In the genomic region with DNA sequence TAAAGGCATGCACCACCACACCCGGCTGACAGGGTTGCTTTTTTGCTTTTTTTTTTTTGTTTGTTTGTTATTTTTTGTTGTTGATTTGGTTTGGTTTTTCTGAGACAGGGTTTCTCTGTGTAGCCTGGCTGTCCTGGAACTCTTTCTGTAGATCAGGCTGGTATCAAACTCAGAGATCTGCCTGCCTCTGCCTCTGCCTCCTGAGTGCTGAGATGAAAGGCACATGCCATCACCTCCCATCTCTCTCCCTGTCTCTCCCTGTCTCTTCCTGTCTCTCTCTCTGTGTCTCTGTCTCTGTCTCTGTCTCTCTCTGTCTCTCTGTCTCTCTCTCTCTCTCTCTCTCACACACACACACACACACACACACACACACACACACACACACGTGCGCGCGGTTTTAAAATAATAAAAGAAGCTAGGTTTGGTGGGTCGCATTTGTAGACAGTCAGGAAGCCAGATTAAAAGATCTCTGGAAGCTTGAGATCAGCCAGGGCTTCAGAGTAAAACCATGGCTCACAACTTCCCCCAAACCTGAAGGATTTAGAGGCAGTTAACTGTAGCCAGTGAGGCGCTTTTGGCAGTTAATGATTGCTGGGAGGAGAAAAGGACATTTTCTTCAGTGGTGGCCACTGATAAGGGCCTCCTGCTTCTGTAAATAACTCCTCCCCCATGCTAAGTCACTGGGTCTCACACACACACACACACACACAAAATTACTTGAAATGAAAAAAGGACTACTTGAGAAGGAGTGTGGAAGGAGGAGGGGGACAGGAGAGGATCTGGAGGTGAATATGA, we compare ENCODE assay signal across 16 mouse cellular contexts. TPM values are rescaled to one million over a fixed set of nuclear protein-coding genes. Genes with fewer than 3 reads are reported as not detected.
DNase-seq lines count a peak whose midpoint lies in the region; ATAC-seq and TF ChIP-seq lines count a peak whose summit lies in the region.
"Had no signal": no experiment of that assay in that cellular context is flagged by ENCODE, and none has a peak within 500 bp of the region (broad histone marks: within the 10 kb centered on the region; RNA-seq: fewer than 3 reads in every experiment).

No protein-coding gene starts in this region.

- TF ChIP-seq POLR2A in bone marrow, adult 2 months (IDR thresholded peaks at IDR 0.05; ENCODE audit: borderline replicate concordance, control insufficient read depth, low read depth, low read length): no peak

- H3K36me3 ChIP-seq in kidney, postnatal 0 days (ENCODE audit: insufficient read depth, low read length): 0 out of 2 replicates have a peak, but pooled peaks cover 6% of the 10 kb centered on the region
- peaks cover 9% of the 10 kb centered on the region; the same call in 1 of the 2 replicates for H3K36me3 ChIP-seq in kidney, embryonic 14.5 days (ENCODE audit: control insufficient read depth, insufficient read depth, low read length)
- no peaks in the 10 kb centered on the region; the same call in 1 of the 2 replicates for H3K36me3 ChIP-seq in liver, embryonic 11.5 days (ENCODE audit: control insufficient read depth, insufficient read depth, low read length)
- H3K36me3 ChIP-seq in stomach, embryonic 15.5 days: no peaks in the 10 kb centered on the region
- peaks cover 8% of the 10 kb centered on the region; the same call in 1 of the 2 replicates for H3K36me3 ChIP-seq in forebrain, embryonic 13.5 days (ENCODE audit: poor library complexity, severe bottlenecking)
- H3K36me3 ChIP-seq: midbrain, embryonic 15.5 days had no signal

- H3K4me2 ChIP-seq in kidney, postnatal 0 days (ENCODE audit: low read length): no peak overlapping the region
- no peak overlapping the region for H3K4me2 ChIP-seq in kidney, embryonic 14.5 days (replicated peaks; ENCODE audit: low read depth, low read length)
- H3K4me2 ChIP-seq in liver, embryonic 11.5 days: peak overlapping the region; percentile 46
- no peak overlapping the region for H3K4me2 ChIP-seq in stomach, embryonic 15.5 days
- no peak overlapping the region for H3K4me2 ChIP-seq in forebrain, embryonic 13.5 days
- H3K4me2 ChIP-seq: midbrain, embryonic 15.5 days had no signal

- no peaks in the 10 kb centered on the region for H3K4me1 ChIP-seq in kidney, postnatal 0 days (replicated peaks; ENCODE audit: insufficient read depth, low read length)
- no peaks in the 10 kb centered on the region for H3K4me1 ChIP-seq in kidney, embryonic 14.5 days (ENCODE audit: control insufficient read depth, insufficient read depth, low read length)
- H3K4me1 ChIP-seq in bone marrow, adult 2 months (ENCODE audit: control insufficient read depth, insufficient read depth, low read length): no peaks in the 10 kb centered on the region; the same call in 1 of the 2 replicates
- no peaks in the 10 kb centered on the region; the same call in 1 of the 2 replicates for H3K4me1 ChIP-seq in liver, embryonic 11.5 days (replicated peaks; ENCODE audit: control insufficient read depth, insufficient read depth, low read length)
- H3K4me1 ChIP-seq in stomach, embryonic 15.5 days: no peaks in the 10 kb centered on the region
- H3K4me1 ChIP-seq in forebrain, embryonic 13.5 days: no peaks in the 10 kb centered on the region
- H3K4me1 ChIP-seq: midbrain, embryonic 15.5 days had no signal

- no peaks in the 10 kb centered on the region for H3K27me3 ChIP-seq in kidney, postnatal 0 days (ENCODE audit: insufficient read depth, low read length)
- no peaks in the 10 kb centered on the region for H3K27me3 ChIP-seq in kidney, embryonic 14.5 days (ENCODE audit: control insufficient read depth, insufficient read depth, low read length)
- no peaks in the 10 kb centered on the region for H3K27me3 ChIP-seq in liver, embryonic 11.5 days (replicated peaks; ENCODE audit: control insufficient read depth, insufficient read depth, low read length)
- no peaks in the 10 kb centered on the region for H3K27me3 ChIP-seq in stomach, embryonic 15.5 days (replicated peaks)
- H3K27me3 ChIP-seq in forebrain, embryonic 13.5 days: no peaks in the 10 kb centered on the region
- H3K27me3 ChIP-seq: midbrain, embryonic 15.5 days had no signal

- H3K9ac ChIP-seq in kidney, postnatal 0 days (ENCODE audit: low read depth, low read length): no peak overlapping the region
- H3K9ac ChIP-seq in kidney, embryonic 14.5 days (ENCODE audit: low read depth, low read length): no peak overlapping the region
- no peak overlapping the region for H3K9ac ChIP-seq in liver, embryonic 11.5 days (ENCODE audit: low read depth, low read length)
- no peak overlapping the region for H3K9ac ChIP-seq in stomach, embryonic 15.5 days
- no peak overlapping the region for H3K9ac ChIP-seq in forebrain, embryonic 13.5 days
- H3K9ac ChIP-seq: midbrain, embryonic 15.5 days had no signal

- no peaks in the 10 kb centered on the region for H3K9me3 ChIP-seq in kidney, postnatal 0 days (replicated peaks; ENCODE audit: low read length)
- H3K9me3 ChIP-seq in kidney, embryonic 14.5 days (ENCODE audit: control insufficient read depth, low read length): no peaks in the 10 kb centered on the region
- H3K9me3 ChIP-seq in liver, embryonic 11.5 days (ENCODE audit: control insufficient read depth, low read length): no peaks in the 10 kb centered on the region
- no peaks in the 10 kb centered on the region for H3K9me3 ChIP-seq in stomach, embryonic 15.5 days
- no peaks in the 10 kb centered on the region for H3K9me3 ChIP-seq in forebrain, embryonic 13.5 days (replicated peaks)
- H3K9me3 ChIP-seq: midbrain, embryonic 15.5 days had no signal

- DNase-seq in kidney, postnatal 0 days (ENCODE audit: low spot score): peak; percentile 14
- DNase-seq in liver, embryonic 11.5 days (ENCODE audit: low spot score): no peak
- DNase-seq in ovary, postnatal 10 days (ENCODE audit: low spot score): no peak
- DNase-seq: adrenal gland, postnatal 14 days; cerebellum, postnatal 10 days; gastrocnemius, postnatal 10 days; heart, adult 2 months; heart, postnatal 14 days; kidney, postnatal 14 days; thymus, postnatal 4 days had no signal

- 72% methylated on average over 7 of the region's 7 CpGs for WGBS in kidney, postnatal 0 days
- WGBS in kidney, embryonic 14.5 days: 76% methylated on average over 7 of the region's 7 CpGs
- WGBS in bone marrow, adult 2 months: 40% methylated on average over 7 of the region's 7 CpGs
- 47% methylated on average over 7 of the region's 7 CpGs for WGBS in liver, embryonic 11.5 days
- 64% methylated on average over 7 of the region's 7 CpGs for WGBS in stomach, embryonic 15.5 days
- WGBS in forebrain, embryonic 13.5 days: 84% methylated on average over 7 of the region's 7 CpGs

- TF ChIP-seq CTCF in kidney, postnatal 0 days (IDR thresholded peaks at IDR 0.05; ENCODE audit: low read depth): no peak
- no peak for TF ChIP-seq CTCF in bone marrow, adult 2 months (IDR thresholded peaks at IDR 0.05; ENCODE audit: control insufficient read depth, insufficient read depth, low read length)

- H3K4me3 ChIP-seq in kidney, postnatal 0 days (replicated peaks; ENCODE audit: low read depth, low read length): no peak overlapping the region
- H3K4me3 ChIP-seq in kidney, embryonic 14.5 days (ENCODE audit: low read length): no peak overlapping the region
- no peak overlapping the region for H3K4me3 ChIP-seq in bone marrow, adult 2 months (replicated peaks; ENCODE audit: control insufficient read depth, low read depth, low read length)
- H3K4me3 ChIP-seq in liver, embryonic 11.5 days (ENCODE audit: low read depth, low read length): no peak overlapping the region
- H3K4me3 ChIP-seq in stomach, embryonic 15.5 days (replicated peaks): no peak overlapping the region
- H3K4me3 ChIP-seq in forebrain, embryonic 13.5 days: no peak overlapping the region
- H3K4me3 ChIP-seq: heart, adult 2 months; midbrain, embryonic 15.5 days had no signal

- ATAC-seq in kidney, postnatal 0 days (replicated peaks; ENCODE audit: low FRiP score, low read depth): no peak
- ATAC-seq in kidney, embryonic 14.5 days (ENCODE audit: low FRiP score, low TSS enrichment): no peak
- peak; percentile 81 for ATAC-seq in liver, embryonic 11.5 days (replicated peaks; ENCODE audit: low FRiP score)
- ATAC-seq in stomach, embryonic 15.5 days (ENCODE audit: insufficient read depth, low FRiP score, low read depth): peak; percentile 65; the same call in 1 of the 2 replicates
- no peak for ATAC-seq in forebrain, embryonic 13.5 days
- ATAC-seq: hindbrain, embryonic 16.5 days; midbrain, embryonic 15.5 days had no signal

- no peak overlapping the region for H3K27ac ChIP-seq in kidney, postnatal 0 days
- H3K27ac ChIP-seq in kidney, embryonic 14.5 days (ENCODE audit: low read depth, low read length): no peak overlapping the region
- peak overlapping the region; percentile 85 for H3K27ac ChIP-seq in bone marrow, adult 2 months (ENCODE audit: control insufficient read depth, insufficient read depth, low read depth, low read length, poor library complexity)
- H3K27ac ChIP-seq in liver, embryonic 11.5 days (ENCODE audit: low read depth, low read length): peak overlapping the region; percentile 90
- H3K27ac ChIP-seq in stomach, embryonic 15.5 days: no peak overlapping the region
- no peak overlapping the region for H3K27ac ChIP-seq in forebrain, embryonic 13.5 days
- H3K27ac ChIP-seq: heart, adult 2 months; midbrain, embryonic 15.5 days had no signal

RNA-seq across cellular contexts. Expression of a gene that starts 10.9 kb away (rescaled TPM):
- 29.6 and 30.1 TPM in 2 replicates for polyA plus RNA-seq in kidney, postnatal 0 days (2015; fragmentation: Nextera tagmentation; extraction: Ambion mirVana)
- polyA plus RNA-seq in kidney, embryonic 14.5 days (2014; fragmentation: Nextera tagmentation; extraction: Ambion mirVana): 34.5 and 35.8 TPM in 2 replicates
- polyA plus RNA-seq in bone marrow, adult 2 months (2011; ENCODE audit: insufficient read depth, insufficient read length, low replicate concordance, missing spikeins): 95.0 and 184 TPM in 2 replicates
- polyA plus RNA-seq in liver, embryonic 11.5 days (2014; fragmentation: Nextera tagmentation; extraction: Ambion mirVana): 45.0 and 47.2 TPM in 2 replicates
- polyA plus RNA-seq in stomach, embryonic 15.5 days (2015; fragmentation: Nextera tagmentation; extraction: Ambion mirVana): 38.9 and 42.4 TPM in 2 replicates
- 71.6 and 82.6 TPM in 2 replicates for polyA plus RNA-seq in forebrain, embryonic 13.5 days (2015; fragmentation: Nextera tagmentation; extraction: Ambion mirVana)

RNA-seq across cellular contexts. Expression of a gene that starts 16.3 kb away (rescaled TPM):
- 22.9 and 24.1 TPM in 2 replicates for polyA plus RNA-seq in kidney, postnatal 0 days (2015; fragmentation: Nextera tagmentation; extraction: Ambion mirVana)
- 19.7 and 25.6 TPM in 2 replicates for polyA plus RNA-seq in kidney, embryonic 14.5 days (2014; fragmentation: Nextera tagmentation; extraction: Ambion mirVana)
- 15.5 and 22.3 TPM in 2 replicates for polyA plus RNA-seq in bone marrow, adult 2 months (2011; ENCODE audit: insufficient read depth, insufficient read length, low replicate concordance, missing spikeins)
- polyA plus RNA-seq in liver, embryonic 11.5 days (2014; fragmentation: Nextera tagmentation; extraction: Ambion mirVana): 15.9 and 16.0 TPM in 2 replicates
- 26.2 and 29.9 TPM in 2 replicates for polyA plus RNA-seq in stomach, embryonic 15.5 days (2015; fragmentation: Nextera tagmentation; extraction: Ambion mirVana)
- polyA plus RNA-seq in forebrain, embryonic 13.5 days (2015; fragmentation: Nextera tagmentation; extraction: Ambion mirVana): 20.0 and 23.8 TPM in 2 replicates

RNA-seq across cellular contexts. Expression of a gene that starts 27.9 kb away (rescaled TPM):
- 16.8 and 17.4 TPM in 2 replicates for polyA plus RNA-seq in kidney, postnatal 0 days (2015; fragmentation: Nextera tagmentation; extraction: Ambion mirVana)
- polyA plus RNA-seq in kidney, embryonic 14.5 days (2014; fragmentation: Nextera tagmentation; extraction: Ambion mirVana): 15.6 and 21.5 TPM in 2 replicates
- polyA plus RNA-seq in bone marrow, adult 2 months (2011; ENCODE audit: insufficient read depth, insufficient read length, low replicate concordance, missing spikeins): 0.36 and 1.4 TPM in 2 replicates
- 4.7 and 6.5 TPM in 2 replicates for polyA plus RNA-seq in liver, embryonic 11.5 days (2014; fragmentation: Nextera tagmentation; extraction: Ambion mirVana)
- 16.0 and 22.2 TPM in 2 replicates for polyA plus RNA-seq in stomach, embryonic 15.5 days (2015; fragmentation: Nextera tagmentation; extraction: Ambion mirVana)
- 30.4 and 33.8 TPM in 2 replicates for polyA plus RNA-seq in forebrain, embryonic 13.5 days (2015; fragmentation: Nextera tagmentation; extraction: Ambion mirVana)

RNA-seq across cellular contexts. Expression of a gene that starts 43.4 kb away (rescaled TPM):
- polyA plus RNA-seq in kidney, postnatal 0 days (2015; fragmentation: Nextera tagmentation; extraction: Ambion mirVana): 0.68 and 0.83 TPM in 2 replicates
- polyA plus RNA-seq in kidney, embryonic 14.5 days (2014; fragmentation: Nextera tagmentation; extraction: Ambion mirVana): 1.7 and 2.6 TPM in 2 replicates
- polyA plus RNA-seq in bone marrow, adult 2 months (2011; ENCODE audit: insufficient read depth, insufficient read length, low replicate concordance, missing spikeins): 2.2 and 4.8 TPM in 2 replicates
- polyA plus RNA-seq in liver, embryonic 11.5 days (2014; fragmentation: Nextera tagmentation; extraction: Ambion mirVana): 0.84 and 0.94 TPM in 2 replicates
- 1.4 and 1.5 TPM in 2 replicates for polyA plus RNA-seq in stomach, embryonic 15.5 days (2015; fragmentation: Nextera tagmentation; extraction: Ambion mirVana)
- polyA plus RNA-seq in forebrain, embryonic 13.5 days (2015; fragmentation: Nextera tagmentation; extraction: Ambion mirVana): 1.1 and 1.4 TPM in 2 replicates

RNA-seq across cellular contexts. Expression of a gene that starts 50.4 kb away (rescaled TPM):
- polyA plus RNA-seq in kidney, postnatal 0 days (2015; fragmentation: Nextera tagmentation; extraction: Ambion mirVana): 40.9 and 41.6 TPM in 2 replicates
- 74.5 and 80.1 TPM in 2 replicates for polyA plus RNA-seq in kidney, embryonic 14.5 days (2014; fragmentation: Nextera tagmentation; extraction: Ambion mirVana)
- 3.9 and 9.5 TPM in 2 replicates for polyA plus RNA-seq in bone marrow, adult 2 months (2011; ENCODE audit: insufficient read depth, insufficient read length, low replicate concordance, missing spikeins)
- polyA plus RNA-seq in liver, embryonic 11.5 days (2014; fragmentation: Nextera tagmentation; extraction: Ambion mirVana): 29.8 and 32.0 TPM in 2 replicates
- polyA plus RNA-seq in stomach, embryonic 15.5 days (2015; fragmentation: Nextera tagmentation; extraction: Ambion mirVana): 58.3 and 60.9 TPM in 2 replicates
- polyA plus RNA-seq in forebrain, embryonic 13.5 days (2015; fragmentation: Nextera tagmentation; extraction: Ambion mirVana): 91.9 and 93.3 TPM in 2 replicates

Comparison
In these comparisons a context has a peak if more than half of its experiments do, and no peak if none do; other contexts are left out.
1. ATAC-seq: peak in liver, embryonic 11.5 days (single experiment) and stomach, embryonic 15.5 days (single experiment); none in kidney, postnatal 0 days (single experiment), kidney, embryonic 14.5 days (single experiment) and forebrain, embryonic 13.5 days (single experiment).
2. H3K27ac ChIP-seq: peak in bone marrow, adult 2 months (single experiment) and liver, embryonic 11.5 days (single experiment); none in kidney, postnatal 0 days (single experiment), kidney, embryonic 14.5 days (single experiment), stomach, embryonic 15.5 days (single experiment) and forebrain, embryonic 13.5 days (single experiment).